Mouse (Mus musculus) adrenal gland, postnatal 14 days (tissue): ENCODE measurements around the gene Podn. TPM values are rescaled to one million over a fixed set of nuclear protein-coding genes. Genes with fewer than 3 reads are reported as not detected.
"Not testable (repeated sequence)": the region's sequence is repeated elsewhere in the genome, so short reads cannot be mapped to it uniquely, and the experiment has no call there.

Experiments
- DNase-seq: peaks from one replicate; pipeline ENCODE4 v3.0.0; 2021; ENCODE audit warnings: mixed read lengths
- total RNA-seq: library from RNA; stranded (reverse); gene quantifications from 2 replicates; pipeline ENCODE4 v1.2.3, GENCODE M21; 2021

The Podn gene
- total RNA-seq, 1 experiment from 2014 or later: 8.2 TPM

GRCm38 (mm10) chr4:108079191-108079590 lies 17.1 kb downstream of the Podn start:
- DNase-seq: not testable (repeated sequence)

DNA sequence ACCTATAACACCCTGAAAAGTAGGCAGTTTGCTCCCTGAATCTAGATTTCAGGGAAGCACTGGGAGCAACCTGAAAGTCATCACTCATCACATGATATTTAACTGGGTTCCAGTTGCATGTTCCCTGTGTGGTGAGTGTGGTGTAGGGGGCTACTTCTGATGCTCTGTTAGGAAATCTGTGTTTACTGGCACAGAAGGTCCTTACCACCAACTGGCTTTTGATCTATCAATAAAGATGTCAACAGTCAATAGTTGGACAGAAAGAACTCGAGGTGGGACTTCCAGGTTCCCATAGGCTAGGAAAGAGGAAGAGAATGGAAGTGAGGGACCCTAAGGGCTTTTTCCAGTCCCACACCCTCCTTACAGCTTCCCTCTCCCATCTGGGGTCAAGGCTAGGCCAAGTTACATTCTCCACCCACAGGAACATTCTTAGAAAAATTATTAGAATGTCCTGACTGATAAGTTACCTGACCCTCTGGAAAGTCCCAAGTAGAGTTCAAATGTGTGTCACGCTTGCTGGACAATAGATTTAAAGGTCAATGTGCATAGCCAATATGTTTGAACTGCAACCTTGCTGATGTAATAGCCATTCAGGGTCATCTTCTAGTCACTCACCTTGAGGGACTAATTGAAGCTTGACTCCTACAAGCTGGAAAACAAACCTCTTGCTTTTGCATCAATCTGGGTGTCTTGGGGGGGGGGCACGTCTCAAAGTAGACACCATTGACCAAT lies 18.9 kb downstream of the Podn start:
- no peak for DNase-seq

DNA sequence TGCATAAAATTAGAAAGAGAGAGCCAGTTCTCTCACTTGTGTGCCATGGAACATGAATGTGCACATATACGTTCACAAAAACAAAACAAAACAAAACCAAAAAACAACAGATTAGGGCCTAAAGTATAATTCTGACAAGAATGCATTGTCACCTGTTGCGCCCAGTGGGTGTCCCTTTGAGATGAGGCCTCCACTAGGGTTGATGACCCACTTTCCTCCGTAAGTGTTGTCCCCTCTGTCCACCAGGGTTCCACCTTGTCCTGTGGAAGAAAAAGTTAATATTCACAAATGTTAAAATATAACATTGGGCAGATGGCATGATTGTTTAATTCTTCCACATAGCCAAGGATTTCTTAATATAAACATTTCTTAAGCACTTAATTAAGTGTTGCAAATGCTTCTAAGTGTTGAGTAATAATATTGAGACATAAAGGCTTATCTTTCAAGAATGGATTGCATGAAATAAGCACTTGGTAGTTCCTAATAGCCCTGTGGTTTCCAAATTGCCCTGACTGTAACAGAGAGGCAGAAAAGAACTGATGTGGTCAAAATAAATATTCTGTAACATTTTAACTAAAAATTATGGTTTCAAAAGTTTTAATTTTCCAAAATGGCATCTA lies 21.9 kb downstream of the Podn start:
- no peak for DNase-seq

DNA sequence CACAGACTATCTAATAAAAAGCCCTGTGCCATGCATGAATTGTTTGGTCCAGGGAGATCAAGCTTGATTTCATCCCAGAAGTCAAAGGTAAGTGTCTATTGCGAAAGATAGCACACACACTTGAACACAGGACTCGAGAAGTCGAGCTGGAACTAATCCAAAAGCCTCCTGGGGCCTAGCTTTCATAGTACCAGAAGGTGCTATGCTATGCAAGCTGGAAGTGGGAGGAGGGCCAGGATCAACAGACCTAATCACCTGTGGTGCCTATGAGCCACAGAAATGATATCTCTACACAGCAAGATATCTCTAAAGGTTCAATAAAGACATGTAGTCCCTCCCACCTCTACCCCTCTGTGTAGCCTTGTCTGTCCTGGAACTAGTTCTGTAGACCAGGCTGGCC lies 24.2 kb downstream of the Podn start:
- no peak for DNase-seq

- DNase-seq: peak; percentile 98
Measured at GRCm38 (mm10) chr4:108071235-108071901, 24.9 kb downstream of the Podn start.

GRCm38 (mm10) chr4:108070723-108071122 lies 25.5 kb downstream of the Podn start:
- peak; percentile 45 for DNase-seq

- no peak for DNase-seq
Measured at GRCm38 (mm10) chr4:108070286-108070685, 26.0 kb downstream of the Podn start.

- DNase-seq: no peak
Measured at GRCm38 (mm10) chr4:108068081-108068480, 28.2 kb downstream of the Podn start.

GRCm38 (mm10) chr4:108067261-108067660 lies 29.0 kb downstream of the Podn start:
- no peak for DNase-seq

GRCm38 (mm10) chr4:108066569-108066968 lies 29.7 kb downstream of the Podn start:
- DNase-seq: no peak

DNA sequence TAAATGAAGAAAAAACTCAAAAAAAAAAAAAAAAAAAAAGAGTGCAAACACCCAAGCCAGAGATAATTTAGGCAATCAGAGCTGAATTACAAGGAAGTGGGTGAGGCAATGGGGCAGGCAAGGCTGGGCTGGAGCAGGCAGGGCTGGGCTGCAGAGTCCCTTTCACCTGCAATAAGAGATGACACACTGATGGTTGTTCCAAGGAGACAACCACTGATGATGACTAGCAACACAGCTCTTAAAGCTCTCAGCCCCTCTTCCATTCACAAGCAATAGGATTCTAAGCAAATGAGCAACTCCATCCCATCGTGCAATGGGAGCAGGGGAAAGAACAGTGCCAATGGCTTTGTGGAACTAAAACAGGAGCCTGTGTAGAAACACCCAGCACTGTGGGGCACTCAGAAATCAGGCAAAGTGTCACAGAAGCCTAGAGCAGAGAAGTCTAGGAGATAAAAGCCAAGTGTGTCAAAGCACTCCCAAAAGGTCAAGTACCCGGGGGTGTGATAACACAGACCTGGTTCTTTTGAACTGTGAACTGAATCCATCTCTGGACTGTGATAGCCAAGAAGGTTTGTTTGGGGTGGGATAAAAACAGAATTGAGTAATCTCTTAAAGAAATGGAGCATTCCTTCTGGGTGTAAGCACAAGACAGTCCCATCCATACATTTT lies 30.9 kb downstream of the Podn start:
- DNase-seq: peak; percentile 39

DNA sequence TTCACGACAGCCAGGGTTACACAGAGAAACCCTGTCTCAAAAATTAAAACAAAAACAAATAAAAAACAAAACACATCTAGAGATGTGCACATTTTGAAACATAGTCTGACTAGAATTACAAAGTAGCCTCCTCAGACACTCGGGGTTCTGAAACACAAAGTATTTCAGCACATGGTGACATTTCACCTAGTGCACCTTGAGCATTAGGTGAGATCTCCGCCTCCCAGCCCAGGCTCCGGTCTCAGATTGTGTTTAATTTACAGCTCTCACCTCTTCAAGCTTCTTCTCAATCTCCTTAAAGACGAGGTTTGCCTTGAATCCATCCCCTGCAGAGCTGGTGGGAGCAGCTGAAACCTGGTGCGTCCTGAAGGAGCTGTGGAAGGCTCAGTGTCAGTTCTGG lies 32.6 kb downstream of the Podn start:
- DNase-seq: no peak

GRCm38 (mm10) chr4:108062524-108062923 lies 33.7 kb downstream of the Podn start:
- DNase-seq: no peak

DNA sequence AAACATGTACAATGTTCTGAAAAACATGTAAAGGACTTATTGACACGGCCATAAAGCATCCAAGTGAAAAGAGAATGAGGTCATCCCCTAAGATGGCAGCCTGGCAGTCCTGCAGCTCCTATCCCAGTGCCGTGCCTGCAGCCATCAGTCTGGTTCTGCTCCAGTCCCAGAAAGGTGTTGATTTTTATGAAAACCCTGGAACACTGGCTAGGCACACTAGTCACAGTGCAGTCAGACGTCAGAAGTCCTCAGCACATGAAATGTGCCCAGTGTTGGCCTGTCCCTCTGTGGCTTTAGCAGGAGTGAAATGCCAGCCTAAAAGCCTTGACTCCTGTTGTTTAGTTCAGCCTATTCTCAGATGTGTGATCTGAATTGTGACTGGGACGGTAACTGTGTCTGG lies 35.5 kb downstream of the Podn start:
- no peak for DNase-seq

DNA sequence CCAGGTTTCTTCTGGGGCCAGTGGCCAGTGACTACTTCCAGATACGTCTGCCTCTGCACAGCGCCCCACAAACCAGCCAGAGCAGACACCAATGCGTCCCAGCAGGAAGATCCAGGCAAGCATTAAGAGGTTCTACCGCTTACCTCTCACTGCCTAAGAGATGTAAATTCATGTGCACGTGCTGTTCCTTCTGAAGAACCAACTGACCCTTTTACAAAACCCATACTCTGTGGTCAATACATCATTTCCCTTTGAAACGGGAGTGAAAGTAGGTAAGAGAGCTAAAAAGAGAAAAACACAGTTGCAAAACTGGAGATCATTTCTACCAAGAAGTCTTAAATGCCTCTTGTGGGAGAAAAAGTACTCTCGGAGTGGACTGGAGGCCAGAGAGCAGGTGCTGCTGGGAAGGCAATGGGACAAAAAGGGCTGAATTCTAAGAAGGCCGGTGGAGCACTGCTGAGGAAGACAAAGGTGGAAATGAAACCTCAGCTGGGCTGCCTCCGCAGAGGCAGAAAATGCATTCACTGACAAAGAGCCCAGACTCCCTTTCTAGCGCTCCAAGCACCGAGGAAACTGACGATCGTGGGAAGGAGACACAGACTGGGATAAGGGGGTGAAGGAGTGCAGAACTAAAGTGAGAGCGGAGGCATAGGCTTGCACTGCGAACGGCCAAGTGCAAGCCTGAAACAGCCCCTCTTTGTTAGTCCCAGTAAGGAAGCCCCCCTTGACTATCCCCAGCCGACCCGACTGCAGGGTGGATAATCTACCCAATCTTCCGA lies 36.5 kb downstream of the Podn start:
- DNase-seq: no peak

GRCm38 (mm10) chr4:108058166-108058565 lies 38.1 kb downstream of the Podn start:
- DNase-seq: peak; percentile 43

GRCm38 (mm10) chr4:108057247-108057646 lies 39.0 kb downstream of the Podn start:
- no peak for DNase-seq

DNA sequence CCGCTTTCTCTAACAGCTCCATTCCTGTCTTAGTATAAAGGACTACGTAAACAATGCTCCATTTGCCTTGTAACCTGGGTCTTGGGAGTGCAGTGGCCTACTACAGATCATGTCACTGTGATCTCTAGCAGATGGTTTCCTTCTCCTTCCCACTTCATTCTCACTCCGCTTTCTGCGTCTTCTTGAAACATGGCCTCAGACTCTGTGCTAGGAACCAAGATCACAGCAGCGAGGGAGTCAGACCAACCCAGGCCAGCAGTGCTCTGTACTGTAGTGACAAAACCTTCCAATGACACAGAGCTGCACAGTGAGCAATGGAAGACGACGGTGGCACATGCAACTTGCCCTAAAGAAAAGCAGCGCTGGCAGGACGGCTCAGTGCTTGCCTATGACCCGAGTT lies 40.4 kb downstream of the Podn start:
- DNase-seq: no peak

DNA sequence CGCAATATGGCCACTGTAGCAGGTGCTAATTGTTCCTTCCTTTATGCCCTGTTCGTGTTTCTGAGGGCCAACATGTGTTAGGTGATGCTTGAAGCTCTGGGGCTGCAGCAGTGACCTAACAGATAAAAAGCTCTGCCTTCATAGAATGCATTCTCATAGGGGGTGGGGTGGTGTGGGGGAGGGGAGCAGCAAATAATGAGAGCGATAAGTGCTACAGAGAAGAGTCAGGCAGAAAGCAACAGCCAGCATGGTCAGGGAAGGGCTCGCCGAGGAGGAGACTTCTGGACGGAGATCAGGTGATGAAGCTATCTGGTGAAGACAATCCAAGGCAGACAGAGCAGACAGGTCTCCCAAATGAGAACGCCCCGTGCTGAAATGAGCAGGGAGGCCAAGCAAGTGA lies 43.6 kb downstream of the Podn start:
- DNase-seq: no peak

GRCm38 (mm10) chr4:108051687-108052274 lies 44.5 kb downstream of the Podn start:
- DNase-seq: peak; percentile 54

DNA sequence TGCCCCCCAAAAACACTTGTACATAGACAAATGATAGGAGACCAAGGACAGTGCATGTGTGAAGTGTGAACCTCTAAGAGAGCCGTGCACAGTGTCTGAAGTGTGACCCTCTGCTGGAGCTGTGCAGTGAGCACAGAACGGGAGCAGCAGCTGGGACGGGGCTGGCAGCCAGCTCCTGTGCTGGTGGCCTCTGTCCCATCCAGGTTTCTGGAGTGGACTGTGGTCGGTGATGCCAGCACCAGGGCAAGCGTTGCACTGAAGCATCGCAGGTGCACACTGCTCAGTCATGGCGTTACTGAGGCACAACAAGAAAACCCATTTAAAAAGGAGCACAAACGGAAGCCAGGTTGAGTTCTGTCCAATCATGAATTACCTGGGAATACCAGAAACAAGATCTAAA lies 50.1 kb downstream of the Podn start:
- DNase-seq: no peak
